Mouse (Mus musculus): ENCODE measurements around the gene C2cd4c.

C2cd4c gene

DNA sequence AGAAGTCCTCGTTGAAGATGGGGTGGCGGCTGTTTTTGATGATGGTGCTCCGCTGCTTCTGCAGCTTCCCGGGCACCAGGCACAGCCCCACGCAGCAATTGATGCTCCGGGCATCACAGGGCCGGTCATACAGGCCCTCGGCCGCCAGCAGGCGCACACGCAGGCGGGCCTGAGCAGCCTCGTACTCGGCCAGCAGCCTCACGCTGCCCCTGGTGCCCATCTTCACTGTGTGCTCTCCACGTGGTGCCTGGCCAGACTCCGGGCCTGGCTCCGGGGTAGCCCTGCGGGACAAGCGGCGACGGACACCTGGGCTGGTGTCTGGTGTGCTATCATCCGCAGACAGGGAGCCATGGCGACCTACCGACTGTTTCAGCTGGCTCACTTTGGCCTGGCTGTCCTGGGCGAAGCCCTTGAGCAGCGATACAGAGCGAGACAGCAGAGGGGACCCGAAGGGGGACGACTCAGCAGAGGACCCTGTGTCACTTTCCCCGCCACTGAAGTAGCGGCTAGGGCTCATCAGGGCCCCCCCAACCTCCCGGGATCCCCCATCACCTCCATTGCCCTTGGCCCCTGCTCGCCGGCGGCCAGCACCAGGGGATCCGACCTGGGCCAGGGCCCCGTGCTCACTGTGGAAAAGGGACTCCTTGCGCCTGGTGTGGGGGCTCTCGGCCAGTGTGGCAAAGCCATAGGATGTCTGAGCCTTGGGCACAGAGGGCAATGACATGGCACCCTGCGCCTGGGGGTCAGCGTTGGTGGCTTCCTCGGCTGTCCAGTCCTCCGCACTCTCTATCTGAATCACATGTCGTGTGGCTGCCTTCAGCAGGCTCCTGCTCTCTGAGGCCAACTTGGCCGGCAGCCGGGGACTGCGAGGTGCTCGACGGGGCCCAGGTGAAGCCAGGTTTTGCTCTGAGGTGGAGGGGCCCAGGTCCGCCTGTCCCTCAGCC, 1.4 kb downstream of the C2cd4c start:
- no peak for DNase-seq (ENCODE audit: low read depth, low spot score)

DNA sequence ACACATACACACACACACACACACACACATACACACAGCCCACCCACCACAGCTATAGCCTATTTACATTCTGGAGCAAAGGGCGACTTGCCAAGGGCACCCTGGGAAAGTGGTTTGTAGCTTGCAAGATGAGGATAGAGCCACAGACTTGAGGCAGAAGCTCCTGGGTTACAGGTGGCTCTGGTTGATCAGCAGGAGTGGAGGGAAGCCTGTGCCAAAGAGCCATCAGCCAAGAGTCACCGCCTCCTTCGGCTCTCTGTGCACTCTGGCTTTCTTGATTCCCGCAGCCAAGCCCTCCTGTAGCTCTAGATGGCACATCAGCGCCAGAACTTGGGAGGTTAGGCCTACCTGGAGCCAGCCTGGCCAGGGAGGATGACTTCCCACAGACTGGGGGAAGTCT, 2.5 kb downstream of the C2cd4c start:
- DNase-seq (ENCODE audit: low read depth, low spot score), result no peak

DNA sequence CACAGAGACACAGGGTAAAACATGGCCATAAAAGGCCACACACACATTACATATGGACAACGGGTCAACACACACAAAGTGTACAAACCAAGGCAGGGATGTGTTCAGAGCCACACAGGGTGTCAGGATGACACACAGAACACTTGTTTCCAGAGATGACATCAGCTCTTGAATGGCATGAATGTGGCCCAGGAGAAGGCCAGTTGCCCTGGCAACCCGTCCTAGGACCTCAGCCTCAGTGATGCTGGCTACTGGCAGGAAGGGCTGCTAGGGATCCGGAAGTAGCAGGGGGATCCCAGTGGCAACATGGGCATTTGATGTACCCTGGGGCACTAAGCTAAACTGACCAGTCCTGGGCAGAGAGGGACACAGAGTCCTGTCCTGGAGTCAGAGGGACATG, 4.5 kb downstream of the C2cd4c start:
- DNase-seq (ENCODE audit: low read depth, low spot score), result no peak

GRCm38 (mm10) chr10:79607892-79608291, 5.9 kb downstream of the C2cd4c start:
- no peak for DNase-seq (ENCODE audit: low read depth, low spot score)

DNA sequence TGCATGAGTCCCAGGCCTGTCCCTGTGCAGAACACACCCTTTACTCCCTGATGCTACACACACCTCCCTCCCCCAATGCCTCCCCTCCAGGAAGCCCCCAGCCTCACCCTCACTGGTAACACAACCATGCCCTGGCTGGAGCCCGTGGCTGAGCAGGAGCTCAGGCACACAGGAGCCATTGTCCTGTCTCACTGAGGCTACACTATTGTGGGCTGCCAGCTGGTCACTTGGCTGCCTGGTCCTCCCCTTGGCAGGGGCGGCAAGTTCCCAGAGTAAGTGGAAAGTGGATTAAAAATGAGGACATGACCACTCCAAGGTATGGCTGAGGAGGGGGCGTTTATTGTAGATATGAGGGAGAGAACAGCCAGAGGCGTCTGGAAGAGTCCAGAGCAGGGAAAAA, 7.3 kb downstream of the C2cd4c start:
- DNase-seq (ENCODE audit: low read depth, low spot score), result no peak

GRCm38 (mm10) chr10:79597936-79598230, 15.9 kb downstream of the C2cd4c start:
- DNase-seq (ENCODE audit: low read depth, low spot score), result no peak

- no peak for DNase-seq (ENCODE audit: low read depth, low spot score)
Measured at GRCm38 (mm10) chr10:79597051-79597935, 16.5 kb downstream of the C2cd4c start.

DNA sequence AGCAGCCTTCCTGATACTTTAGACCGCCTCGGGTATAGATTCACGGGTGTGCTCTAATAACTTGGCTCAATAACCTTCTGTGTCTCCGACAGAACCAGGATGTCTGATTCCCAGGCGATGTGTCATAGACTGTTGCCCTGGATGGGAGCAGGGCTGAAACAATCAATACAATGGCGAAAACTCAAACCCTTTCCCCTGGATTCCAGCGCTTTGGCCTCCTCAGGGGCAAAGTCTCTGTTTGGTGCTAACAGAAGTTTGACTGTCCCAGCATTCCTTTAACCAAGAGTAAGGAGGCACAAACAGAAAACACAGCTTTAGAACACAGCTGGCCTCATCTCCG, 18.3 kb downstream of the C2cd4c start:
- no peak for DNase-seq (ENCODE audit: low read depth, low spot score)

DNA sequence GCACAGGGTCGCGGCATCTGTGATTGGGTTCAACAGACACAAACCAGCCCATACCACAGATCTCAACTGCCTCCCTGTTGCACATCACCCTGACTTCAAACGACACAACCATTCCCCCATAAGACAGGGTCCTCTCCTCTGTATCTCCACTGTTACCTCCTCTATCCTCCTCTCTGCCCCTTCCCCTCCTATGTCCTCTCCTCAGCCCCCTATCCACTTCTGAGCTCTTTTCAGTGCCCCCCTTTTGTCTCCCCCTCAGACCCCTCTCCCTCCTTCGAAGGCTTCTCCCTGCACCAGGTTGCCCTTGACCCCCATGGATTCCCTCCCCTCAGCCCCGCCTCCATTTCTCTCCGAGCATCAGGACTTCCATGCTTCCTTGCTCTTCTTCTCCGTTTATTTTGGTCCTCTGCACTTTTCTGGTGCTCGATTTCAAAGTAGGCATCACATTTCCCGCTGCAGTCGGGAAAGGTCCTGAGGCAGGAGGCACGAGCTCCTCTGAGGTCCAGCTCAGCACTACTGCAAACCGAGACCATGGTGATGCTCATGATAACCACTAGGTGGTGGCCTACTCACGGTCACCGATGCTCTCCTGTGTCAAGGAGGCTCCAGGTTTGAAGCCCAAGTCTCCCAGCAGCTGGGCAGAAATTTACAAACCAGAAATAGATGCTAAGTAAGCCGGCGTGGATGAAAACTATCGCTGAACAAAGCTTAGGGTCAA, 18.8 kb downstream of the C2cd4c start:
- peak; percentile 54 for DNase-seq (ENCODE audit: low read depth, low spot score)

GRCm38 (mm10) chr10:79594111-79594510, 19.7 kb downstream of the C2cd4c start:
- DNase-seq (ENCODE audit: low read depth, low spot score), result no peak

GRCm38 (mm10) chr10:79590702-79591101, 23.1 kb downstream of the C2cd4c start:
- no peak for DNase-seq (ENCODE audit: low read depth, low spot score)

DNA sequence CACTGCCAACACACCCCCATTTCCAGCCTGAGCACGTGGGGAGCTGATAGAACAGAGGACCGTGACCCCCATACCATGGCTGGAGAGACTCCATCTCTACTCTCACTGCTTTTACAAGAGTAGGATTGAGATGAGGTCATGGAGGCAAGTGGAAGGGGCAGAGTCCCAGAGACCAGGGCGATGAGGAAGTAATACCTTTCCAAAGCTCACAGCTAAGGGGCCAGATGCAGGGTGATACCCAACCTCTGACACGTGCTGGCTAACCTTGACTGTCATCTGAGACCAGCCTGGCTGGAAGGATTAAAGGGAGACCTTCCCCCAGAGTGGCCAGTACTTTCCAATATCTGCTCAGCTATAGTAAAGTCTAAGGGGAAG, 26.1 kb downstream of the C2cd4c start:
- DNase-seq (ENCODE audit: low read depth, low spot score), result no peak

DNA sequence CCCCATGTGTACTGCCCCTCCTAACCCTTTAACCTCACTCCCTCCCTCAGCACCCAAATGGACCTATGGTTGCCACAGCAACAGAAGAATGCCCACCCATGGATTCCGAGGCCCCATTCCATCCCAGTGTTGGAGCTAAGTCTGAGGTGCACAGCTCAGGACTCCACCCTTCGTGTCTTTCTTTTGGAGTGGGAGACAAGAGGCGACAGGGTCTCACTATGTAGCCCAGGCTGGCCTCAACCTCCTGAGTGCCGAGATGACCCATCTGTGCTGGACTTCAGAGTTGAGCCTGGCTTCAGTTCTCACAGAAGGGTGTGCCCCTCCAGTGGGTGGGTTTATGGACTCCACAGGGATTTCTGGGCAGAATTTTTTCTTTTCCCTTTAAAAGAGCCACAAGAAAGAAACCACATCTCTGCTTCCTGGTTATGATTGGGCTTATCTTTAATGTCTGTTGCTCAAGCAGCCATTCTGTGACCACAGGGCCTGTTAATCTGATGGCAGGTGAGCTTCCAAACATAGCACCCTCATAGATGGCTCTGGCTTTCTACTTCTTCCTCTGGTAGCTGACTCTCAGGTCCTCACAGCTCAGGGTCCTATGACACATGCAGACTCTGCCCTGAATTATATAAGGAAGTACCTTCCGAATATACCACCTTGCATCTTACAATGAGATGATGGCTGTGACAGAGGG, 26.6 kb downstream of the C2cd4c start, which contains the start of gene Theg:
Gene Theg, minus strand, starts transcription at position 271 of the 691 bp plus-strand sequence.
- no peak for DNase-seq (ENCODE audit: low read depth, low spot score)

DNA sequence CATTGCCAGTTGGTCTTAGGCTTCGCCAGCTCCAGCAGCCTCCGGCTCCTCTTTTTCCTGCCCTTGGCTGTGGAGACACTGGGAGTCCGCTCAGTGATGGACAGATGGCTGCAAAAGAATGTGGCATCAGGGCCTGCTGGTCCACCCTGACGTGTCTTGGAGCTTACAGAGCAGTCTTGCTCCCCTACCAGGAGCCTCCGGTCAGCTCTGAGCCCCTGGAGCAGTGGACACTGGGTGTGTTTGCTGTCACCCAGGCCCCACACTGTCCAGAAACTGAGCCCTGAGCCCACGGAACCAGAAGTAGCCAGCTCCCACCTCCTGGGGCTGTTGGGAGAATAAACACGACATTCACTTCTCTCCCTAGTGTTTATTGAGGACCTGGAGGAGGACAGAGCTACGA, 27.6 kb downstream of the C2cd4c start:
- no peak for DNase-seq (ENCODE audit: low read depth, low spot score)

GRCm38 (mm10) chr10:79585723-79586122, 28.1 kb downstream of the C2cd4c start:
- DNase-seq (ENCODE audit: low read depth, low spot score), result no peak

DNA sequence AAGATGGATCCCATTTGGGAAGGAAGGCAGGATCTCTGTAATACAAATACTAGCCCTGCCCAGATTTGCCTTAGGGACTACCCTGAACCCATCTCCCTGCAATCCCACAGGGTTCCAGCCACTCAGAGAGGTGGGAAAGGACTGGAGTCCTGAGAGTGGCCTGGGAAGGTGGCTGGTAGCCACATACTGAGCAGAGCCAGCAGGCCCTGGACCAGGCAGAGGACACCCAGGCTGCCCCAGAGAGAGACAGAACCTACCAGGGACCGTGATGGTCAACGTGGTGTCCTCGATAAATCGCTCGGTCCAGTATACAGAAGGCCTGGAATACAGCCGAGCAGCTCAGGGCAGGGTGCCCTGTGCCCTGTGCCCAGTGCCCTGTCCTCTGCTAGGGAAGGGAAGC, 28.7 kb downstream of the C2cd4c start:
- no peak for DNase-seq (ENCODE audit: low read depth, low spot score)

GRCm38 (mm10) chr10:79584426-79584825, 29.4 kb downstream of the C2cd4c start:
- no peak for DNase-seq (ENCODE audit: low read depth, low spot score)

GRCm38 (mm10) chr10:79584021-79584420, 29.8 kb downstream of the C2cd4c start:
- DNase-seq (ENCODE audit: low read depth, low spot score), result no peak

DNA sequence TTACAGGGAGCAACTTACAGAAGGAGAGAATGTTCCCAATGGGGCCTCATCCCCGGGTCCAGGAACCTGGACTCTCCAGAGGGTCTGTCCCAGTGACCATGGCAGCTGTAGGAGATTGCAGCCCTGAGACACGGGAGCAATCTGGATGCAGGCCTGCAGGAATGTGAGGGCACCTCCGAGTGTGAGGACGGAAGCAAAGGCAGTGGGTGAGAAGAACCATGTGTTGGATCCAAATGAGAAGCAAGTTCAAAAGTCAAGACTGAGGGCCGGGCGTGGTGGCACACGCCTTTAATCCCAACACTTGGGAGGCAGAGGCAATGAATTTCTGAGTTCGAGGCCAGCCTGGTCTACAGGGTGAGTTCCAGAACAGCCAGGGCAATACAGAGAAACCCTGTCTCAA, 32.3 kb downstream of the C2cd4c start:
- DNase-seq (ENCODE audit: low read depth, low spot score), result no peak

DNA sequence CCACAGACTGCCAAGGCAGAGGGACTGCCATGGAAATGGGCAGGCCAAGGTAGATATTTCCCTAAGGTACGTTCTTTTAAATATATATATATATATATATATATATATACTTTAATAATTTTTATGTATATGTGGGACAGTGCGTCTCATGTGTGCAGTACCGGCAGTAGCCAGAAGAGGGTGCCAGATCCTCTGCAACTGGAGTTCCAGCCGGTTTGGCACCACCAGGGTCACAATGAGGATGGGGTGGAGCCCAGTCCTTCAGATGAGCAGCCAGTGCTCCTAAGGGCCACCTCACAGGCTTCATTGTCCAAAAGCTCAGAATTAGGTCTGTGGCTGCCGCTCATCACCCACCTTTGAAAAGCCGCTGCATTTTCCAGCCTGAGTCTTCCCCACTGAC, 33.0 kb downstream of the C2cd4c start:
- no peak for DNase-seq (ENCODE audit: low read depth, low spot score)

DNA sequence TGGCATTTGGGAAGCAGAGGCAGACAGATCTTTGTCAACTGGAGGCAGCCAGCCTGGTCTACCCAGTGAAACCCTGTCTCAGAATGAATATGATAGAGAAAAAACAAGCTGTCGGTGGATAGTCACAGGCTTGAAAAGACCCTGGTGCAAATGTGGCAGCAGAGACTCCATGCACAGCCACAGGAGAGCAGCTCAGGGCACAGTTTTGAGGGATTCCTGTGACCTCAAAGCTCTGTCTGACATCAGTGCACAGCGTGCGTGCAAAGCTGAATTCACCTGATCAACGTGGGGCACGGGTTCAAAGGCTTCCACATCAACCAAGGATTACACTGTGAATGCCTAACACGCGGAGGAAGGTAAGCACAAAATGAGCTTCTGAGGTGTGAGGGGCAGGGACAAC, 33.5 kb downstream of the C2cd4c start:
- no peak for DNase-seq (ENCODE audit: low read depth, low spot score)

DNA sequence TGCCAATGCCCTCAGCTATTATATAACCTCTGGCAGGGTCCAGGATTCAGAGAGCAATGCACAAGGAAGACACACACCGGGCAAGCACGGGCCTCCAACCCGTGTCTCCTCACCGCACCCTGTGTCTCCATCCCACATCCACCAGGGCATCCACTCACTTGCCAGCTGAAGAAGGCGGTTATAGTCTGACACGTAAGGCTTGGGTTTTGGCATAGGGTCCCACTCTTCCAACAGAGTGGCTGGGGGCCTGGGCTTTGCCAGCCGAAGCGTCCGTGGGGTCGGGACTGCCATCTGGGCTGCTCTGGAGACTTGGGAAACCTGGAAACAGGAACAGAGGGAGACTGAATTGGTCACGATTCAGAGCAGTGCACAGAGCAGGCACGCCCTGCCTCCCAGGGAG, 34.0 kb downstream of the C2cd4c start:
- DNase-seq (ENCODE audit: low read depth, low spot score), result no peak

Data from retina, adult 2 months (tissue).